Mouse (Mus musculus) kidney, adult 2 months (tissue): ENCODE results near the gene Acacb.

Experiments used
- CTCF ChIP-seq: fragments of 200-500 bp; conservative IDR thresholded peaks from 2 replicates; pipeline ENCODE4 v1.5.1; 2011; ENCODE audit warnings: low read depth, mild to moderate bottlenecking, control low read depth, low read length, moderate library complexity, mixed read lengths; ENCODE audit not compliant: insufficient read depth, insufficient read length
- POLR2A ChIP-seq: fragments of 200-500 bp; IDR thresholded peaks from one replicate; pipeline ENCODE4 v1.6.1; 2011; ENCODE audit warnings: low read depth, low read length, control low read depth

DNA sequence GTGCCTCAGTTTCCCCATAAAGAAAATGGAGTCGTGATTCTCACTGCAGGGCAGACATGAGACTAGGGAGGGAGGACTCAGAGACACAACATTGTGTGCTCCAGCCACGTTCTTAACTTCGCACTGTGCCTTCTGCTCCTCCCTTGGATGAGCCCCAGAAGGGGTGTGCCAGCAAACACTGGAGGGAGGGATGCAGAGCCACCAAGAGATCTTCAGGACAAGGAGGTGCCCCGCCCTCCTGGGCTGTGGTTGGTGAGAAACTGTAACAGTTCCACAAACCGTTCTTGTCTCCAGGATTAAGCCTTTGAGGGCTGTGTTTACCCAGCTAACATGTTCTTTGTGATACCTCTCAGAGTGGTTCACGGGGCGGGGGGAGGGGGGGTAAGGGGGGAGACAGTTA, 122.3 kb downstream of the Acacb start:
- TF ChIP-seq CTCF (no peak), POLR2A (no peak)
